Mouse (Mus musculus): ENCODE data around the gene Fam83c.

Fam83c gene

DNA sequence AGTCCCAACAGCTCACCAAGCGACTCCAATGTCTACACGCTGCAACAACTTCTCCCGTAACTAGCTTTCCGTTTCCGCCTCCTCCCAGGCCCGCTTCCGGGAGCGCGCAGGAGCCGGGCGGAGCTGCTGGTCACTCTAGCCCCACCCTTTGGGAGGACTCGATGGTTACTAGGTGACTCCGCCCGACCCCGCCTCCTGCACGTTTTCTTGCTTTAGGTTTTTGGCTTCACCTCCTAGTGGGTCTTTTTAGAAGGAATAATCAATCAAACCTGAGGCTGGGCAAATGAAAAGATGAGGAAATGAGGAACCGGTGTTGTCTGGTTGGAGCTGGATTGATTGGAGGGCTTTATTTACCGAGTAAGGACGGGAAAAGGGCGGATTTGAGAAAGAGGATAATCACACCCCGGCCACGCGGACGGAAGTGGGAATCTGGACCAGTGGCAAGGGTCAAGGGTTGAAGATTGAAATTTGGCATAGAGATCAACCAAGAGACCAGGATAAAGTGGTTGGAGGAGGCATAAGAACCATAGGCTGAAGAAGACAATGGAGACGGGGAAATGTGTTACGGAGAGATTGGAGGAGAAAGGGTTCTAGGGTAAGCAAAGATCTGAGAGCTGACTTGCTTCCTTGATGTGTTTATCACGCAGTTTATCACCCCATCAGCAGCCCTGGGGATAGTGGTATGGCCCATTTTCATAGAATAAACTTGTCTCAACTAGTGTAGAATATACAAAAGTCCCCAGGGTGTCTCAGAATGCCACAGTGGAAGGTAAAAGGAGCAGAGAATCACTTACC is 7.8 kb downstream of the Fam83c start, which contains the start of gene Eif6:
Eif6 (minus strand) TSS at position 296 of the 795 bp plus-strand sequence.
- peak; percentile 75 to 78 for DNase-seq (ENCODE audit: low spot score in 2 of 2)

DNA sequence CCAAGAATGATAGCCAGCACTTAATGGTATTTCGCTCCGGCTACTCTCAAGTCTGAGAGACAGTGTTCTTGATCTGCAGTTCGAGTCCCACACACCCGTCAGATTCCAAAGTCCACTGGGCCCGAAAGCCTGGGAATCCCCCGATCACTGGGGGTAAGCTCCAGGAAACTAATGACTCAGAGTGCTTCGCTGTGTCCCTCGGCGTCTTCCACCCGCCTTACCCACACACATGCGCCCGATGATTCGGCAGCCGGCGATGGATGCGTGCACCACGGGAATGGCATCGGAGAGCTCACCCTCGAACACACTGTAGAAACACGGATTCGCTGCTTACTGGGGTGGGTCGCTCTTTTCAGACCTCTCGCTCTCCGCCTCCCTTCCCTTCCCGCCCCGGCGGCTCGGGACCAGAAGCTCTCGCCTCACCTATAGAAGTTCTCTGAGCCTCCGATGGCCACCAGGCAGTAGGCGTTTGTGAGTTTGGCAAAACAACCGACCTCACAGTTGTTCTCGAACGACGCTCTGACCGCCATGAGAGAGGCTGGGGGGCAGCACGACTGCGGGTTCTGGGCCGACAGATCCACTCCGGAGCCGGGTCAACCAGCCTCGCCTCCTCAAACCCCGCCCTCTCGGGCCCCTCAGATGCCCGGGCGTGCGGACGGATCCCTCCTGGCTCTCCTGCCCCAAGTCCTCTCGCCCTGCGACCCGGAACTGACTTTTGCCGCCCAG is 8.6 kb downstream of the Fam83c start:
- no peak for DNase-seq (ENCODE audit: low spot score in 2 of 2)

DNA sequence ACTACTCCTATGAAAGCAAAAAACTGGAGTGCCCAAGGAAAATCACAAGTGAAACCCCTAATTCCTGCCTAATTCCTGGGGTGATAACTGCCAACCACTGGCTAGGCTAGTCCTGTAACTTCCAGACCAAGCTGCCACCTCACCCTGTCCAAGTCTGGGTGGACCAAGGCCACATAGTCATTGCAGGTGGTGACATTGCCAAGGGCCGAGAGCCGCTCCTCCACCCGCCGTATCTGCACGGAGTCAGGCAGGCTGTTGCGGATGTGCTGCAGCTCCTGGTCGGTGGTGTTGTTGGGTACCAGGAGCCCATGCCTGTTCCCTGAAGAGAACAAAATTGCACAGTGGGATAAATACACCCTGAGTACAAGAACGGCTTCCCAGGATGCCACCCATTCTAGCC is 10.9 kb downstream of the Fam83c start:
- no peak for DNase-seq (ENCODE audit: low spot score in 2 of 2)

DNA sequence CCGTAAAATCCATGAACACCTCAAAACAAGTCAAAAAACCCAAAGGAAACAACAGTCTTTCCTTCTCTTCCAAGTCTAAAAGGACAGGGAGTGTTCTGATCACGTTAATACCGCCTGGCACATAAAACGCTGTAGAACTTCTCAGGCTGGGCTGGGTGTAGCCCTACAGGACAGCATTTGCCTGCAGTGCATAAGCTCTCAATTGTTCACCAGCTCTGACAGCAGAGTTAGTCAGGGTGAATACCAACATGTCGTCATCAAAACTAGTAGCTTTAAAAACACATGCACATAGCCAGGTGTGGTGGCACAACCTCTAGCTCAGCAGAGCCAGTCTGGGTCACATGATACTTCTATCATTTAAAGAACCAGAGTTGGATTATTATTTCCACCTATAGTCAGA is 13.9 kb downstream of the Fam83c start:
- DNase-seq (ENCODE audit: low spot score in 2 of 2): no peak

DNA sequence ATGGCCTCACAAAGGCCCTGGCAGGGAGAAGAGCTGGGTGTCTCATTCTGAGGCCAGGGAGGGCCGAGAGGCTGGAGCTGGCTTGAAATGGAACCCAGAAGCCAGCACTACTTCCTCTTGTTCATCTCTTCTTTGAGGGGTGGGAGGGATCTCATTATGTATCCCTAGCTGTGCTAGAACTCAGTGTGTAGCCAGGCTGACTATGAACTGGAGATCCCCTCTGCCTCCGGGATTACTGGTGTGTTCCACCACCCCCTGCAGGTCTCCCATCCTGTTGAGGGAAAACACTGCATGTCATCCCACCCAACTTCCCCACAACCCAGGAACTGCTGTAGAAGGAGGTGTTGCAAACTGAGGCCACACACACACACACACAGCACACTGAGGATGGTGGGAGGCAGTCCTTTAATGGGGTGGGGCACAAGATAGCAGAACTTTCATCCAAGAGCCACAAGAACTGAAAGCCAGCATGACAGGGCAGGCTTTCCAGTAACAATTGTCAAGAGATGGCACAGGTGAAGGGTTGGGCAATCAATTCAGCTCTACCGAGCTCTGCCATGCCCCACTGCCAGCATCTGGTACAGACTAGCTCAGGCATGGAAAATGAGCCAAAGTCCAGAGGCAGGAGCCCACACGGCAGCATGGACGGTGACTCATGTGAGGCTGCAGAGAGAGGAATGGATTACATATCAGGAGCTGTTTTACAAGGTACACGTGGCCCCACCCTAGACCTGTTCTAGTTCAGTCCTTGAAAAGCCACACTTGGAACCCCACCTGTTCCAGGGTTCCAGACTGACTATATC is 15.0 kb downstream of the Fam83c start:
- DNase-seq (ENCODE audit: low spot score in 2 of 2): no peak

DNA sequence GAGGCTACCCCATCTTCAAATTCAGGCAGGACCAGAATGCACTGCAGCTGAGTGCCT is 15.4 kb downstream of the Fam83c start, which contains the start of gene BC029722:
BC029722 (minus strand) TSS at position 35 of the 57 bp plus-strand sequence.
- no peak for DNase-seq (ENCODE audit: low spot score in 2 of 2)

DNA sequence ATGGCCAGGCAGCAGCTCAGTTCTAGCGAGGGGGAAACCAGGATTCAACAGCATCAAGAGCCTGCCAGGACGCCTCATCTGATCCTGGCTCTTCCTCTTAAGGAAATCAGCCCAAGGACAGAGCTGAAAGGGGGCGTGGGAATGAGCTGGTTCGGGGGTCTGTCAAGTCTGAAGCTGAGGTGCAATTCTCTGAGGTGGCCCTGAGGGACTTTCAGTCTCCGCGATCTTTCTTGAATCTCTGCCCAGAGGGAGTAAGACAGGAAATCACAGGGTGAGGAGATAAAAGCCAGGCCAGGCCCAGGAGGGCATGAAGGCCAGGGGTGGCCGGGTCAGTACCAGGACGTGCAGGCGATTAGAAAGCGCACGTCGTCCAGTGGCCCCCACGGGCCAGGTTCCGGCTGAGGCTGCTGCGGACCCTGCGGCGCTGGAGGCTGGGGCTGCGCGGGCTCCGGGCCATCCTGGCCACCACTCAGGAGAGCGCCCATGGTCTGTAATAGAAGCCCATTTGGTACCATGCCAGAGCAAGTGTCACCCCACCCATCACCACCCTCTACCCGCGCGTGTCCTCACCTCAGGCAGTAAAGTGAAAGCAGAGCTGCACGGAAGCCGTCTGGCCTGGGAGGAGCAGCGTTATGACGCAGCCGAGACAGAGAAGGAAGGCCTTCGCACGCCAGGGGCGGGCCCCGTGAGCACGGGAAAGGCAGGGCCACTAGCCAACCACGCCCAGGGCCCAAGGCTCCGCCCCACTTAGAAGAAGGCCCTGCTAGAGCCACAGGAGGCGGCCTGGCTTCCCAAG is 15.9 kb downstream of the Fam83c start:
- peak; percentile 91 to 92 for DNase-seq (ENCODE audit: low spot score in 2 of 2)

DNA sequence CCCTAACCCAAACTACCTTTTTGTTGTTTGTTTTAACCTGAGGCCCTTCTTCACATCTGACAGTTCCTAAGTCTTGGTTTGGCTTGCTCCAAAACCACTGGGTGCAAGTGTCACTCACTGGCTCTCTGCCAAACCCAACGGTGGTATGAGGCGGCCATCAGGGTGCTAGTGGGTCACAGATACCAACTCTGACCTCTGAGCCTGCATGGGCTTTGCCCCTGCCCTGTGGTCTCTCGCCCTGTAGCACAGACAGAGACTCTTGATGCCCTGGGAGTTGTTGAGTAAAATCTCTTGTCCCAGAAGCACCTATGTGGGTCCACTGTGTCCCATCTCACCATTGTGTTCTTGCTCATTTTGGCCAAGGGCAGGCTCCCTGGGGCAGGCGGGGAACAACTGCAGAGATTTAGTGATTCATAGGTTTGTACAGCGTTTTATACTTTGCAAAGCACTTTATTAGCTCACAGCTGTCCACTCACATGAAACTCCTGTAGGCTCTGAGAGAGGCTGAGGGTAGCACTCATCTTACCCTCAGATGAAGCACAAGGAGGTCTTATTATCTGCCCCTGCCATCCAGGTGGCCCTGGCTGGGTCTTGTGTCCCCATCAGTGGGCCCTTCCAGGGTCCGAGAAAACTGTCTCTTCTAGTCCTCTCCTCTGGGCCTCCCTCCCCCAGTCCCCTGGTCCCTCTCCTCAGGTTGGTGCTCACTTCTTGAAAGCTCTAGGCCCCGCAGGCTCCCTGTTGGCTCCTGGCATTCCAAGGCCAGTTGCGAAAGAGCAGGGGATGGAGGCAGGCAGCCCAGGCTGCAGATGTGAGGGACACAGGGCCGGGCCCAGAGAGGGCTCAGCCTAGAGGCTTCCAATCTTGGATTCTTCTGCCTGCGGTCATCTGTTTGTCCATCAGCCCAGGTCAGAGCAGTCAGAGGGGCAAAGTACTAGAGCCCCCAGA is 17.1 kb downstream of the Fam83c start:
- no peak for DNase-seq (ENCODE audit: low spot score in 2 of 2)

DNA sequence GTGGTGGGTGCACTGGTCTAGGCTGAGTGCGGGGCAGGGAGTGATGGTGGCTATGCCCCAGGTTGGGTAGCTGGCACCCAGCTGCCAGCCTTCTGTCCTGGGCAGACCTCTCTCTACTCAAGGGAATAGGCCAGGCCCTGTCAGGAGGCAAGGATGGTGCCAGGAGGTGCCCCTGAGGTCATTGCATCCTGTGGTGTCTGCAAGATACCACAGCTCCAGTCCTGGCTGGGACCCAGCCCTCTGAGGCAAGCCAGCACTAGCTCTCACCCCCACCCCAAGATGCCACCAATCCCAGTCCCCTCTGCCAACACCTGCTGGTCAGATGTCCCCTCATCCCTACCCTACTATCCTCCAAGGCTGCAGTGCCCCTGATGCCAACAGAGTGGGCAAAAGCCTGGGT is 18.5 kb downstream of the Fam83c start:
- DNase-seq (ENCODE audit: low spot score in 2 of 2): no peak

DNA sequence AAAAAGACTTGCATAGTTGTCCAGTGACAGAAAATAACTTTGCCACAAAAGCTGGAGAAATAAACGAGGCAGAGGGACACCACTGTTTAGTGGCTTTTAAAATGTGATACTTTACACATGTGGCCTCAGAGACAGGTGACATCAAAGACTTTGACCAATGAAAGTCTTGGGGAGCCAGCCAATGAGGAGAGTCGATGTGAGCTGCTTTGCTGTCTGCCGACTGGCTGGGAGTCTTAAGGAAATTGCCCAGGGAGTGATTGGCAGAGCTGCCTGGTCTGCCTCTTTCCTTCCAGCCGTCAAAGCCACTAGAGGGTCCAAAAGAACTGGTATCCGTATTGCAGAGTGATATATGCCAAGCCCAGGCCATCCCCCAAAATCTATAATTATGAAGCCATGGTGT is 19.8 kb downstream of the Fam83c start:
- no peak for DNase-seq (ENCODE audit: low spot score in 2 of 2)

DNA sequence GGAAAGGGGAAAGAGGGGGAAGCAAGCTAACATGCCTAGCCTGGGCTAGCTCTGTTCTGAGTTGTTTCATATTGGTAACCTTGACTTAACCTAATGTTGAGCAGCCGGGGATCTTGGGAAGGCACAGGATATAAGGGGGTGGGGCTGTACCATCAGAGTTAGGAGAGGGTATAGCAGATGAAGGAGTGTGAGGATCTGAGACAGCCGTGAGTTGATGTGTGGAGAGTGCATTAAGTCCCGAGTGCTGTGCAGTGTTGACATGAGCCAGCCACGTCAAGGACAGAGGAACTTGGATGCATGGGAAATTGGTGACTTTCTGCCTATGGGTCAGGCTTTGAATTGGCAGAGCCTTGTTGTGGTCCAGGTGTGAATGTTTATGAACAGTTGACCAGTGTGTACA is 22.0 kb downstream of the Fam83c start:
- DNase-seq (ENCODE audit: low spot score in 2 of 2): no peak

DNA sequence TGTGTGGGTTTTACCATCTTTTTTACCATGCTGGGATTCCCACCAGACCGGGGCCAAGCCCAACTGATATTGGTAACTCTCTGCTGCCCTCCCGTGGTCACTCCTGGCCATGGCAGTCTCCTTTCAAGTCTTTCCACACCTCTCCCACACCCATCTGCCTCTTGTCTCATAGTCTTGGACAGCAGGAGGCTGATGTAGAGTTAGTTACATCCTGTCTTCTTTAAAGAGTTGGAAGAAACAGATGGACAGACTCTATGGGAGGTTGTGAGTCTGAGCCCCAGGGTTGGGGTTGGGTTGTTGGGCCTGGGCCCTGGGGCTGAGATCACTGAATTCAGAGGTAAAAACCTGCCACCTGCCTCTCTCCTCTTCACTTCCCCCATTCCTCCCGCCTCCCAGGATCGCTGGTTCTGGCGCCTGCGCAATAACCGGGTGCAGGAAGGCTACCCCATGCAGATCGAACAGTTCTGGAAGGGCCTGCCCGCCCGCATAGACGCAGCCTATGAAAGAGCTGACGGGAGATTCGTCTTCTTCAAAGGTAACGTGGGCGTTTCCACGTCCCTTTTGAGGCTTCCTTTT is 22.7 kb downstream of the Fam83c start:
- DNase-seq (ENCODE audit: low spot score in 2 of 2): peak; percentile 63 to 66

DNA sequence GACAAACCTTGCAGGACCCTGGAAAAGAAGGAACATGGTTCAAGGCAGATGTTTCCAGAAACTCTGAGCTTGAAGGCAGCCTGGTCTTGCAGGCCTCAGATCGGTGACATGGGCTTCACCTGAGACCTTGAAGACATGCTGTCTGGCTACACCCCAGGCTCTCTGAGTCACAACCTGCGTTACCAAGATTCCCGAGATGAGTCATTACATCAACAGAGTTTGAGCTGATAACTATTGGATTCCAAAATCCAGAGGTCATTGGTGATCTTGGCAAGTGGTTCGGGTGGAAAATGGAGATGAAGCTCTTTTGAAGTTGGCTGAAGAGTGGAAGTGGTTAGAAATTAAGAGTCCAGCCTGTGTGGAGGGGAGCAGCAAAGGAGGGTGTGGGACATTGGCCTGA is 25.0 kb downstream of the Fam83c start:
- no peak for DNase-seq (ENCODE audit: low spot score in 2 of 2)

DNA sequence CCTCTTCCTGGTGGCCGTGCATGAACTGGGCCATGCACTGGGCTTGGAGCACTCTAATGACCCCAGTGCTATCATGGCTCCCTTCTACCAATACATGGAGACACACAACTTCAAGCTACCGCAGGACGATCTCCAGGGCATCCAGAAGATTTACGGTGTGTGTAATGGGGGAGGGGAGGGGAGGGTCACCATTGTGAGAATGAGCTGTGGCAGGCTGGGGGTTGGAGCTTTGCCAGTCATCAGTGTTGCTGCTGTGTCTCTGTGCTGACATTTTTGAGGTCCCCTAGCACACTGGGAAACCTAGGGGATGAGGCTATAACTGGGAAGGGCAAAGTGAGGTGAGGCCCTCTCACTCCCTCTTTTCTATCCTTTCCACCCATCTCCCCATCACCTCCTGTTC is 27.2 kb downstream of the Fam83c start:
- no peak for DNase-seq (ENCODE audit: low spot score in 2 of 2)

DNA sequence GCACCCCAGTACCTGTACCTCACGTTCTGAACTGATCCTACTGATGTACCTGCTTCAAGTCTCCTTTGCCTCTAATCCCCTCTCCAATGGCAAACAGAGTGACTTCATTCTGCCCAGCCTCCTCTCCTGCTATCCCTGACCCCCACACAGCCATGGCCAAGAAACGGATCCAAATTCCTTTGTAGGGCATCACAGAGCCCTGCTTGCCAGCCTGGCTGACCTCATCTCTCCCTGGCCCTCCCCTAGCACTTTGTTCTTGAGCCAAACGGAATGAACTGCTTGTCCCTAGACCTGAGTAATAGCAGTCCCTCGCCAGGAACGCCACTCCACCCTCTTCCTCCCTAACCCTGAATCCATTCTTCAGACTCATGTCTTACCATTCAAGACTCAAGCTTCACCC is 28.1 kb downstream of the Fam83c start:
- no peak for DNase-seq (ENCODE audit: low spot score in 2 of 2)

DNA sequence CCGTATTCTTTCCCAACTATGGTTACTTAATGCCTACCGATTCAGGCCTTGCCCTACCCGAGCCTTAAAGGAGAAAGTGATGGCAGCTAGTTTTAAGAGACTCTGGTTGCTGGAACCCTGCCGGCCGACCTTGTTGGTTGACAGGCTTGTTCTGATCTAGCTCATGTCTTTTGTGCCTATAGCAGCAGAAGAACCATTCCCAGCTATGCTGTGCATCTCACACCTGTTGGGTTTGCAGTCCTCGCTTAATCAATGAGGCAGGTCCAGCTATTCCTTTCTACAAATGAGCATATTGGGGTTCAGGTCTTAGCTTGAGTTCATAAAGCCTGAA is 28.8 kb downstream of the Fam83c start:
- no peak for DNase-seq (ENCODE audit: low spot score in 2 of 2)

DNA sequence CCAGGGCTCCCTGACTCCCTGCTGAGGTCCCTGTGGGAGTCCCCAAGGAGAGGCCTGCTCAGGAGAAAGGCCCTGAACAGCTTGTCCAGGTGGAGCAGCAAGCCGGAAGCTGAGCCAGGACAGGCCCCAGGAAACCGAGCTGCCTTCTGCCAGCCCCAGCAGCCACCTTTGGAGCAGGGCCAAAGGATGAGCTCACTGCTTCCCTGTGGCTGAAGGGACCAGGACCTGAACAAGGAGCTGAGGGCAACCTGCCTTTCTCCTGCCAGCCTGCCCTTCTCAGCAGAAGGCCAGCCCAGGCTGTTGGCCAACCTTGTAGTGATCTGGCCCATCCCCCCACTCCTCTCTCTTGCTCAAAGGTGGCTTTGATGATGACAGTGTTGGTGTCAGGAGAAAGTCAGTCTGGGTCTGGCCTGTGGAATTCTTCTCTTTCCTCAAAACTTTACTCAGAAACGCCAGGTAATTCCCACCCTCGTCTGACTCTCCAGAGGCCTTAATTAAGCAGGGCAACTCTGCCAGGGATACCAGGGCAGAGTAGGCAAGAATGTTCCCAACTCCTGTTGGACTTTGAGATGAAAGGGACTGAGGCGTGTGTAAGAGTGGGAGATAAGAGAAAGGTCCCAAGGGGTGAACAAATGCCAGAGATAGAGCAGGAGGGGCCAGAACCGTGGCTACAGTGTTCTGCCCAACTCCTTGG is 29.3 kb downstream of the Fam83c start:
- DNase-seq (ENCODE audit: low spot score in 2 of 2): peak in 1 of 2 experiments; percentile 6

DNA sequence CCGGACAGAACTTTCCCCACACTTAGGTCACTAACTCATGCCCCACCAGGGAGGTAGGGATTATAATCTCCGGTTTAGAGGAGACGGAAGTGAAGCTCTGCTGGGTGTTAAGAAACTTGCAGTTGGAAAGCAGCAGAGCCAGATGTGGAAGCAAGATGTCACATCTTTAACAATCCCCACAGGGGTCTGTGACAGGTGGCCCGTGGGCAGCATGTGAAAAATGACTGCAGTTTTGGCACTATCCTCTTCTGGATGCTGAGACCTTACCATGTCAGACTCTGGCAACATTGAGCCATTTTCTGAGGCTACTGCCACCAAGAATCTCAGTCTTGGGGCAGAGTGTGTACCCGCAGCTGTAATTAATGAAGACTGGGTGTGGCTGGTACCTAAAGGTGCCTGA is 30.6 kb downstream of the Fam83c start:
- DNase-seq (ENCODE audit: low spot score in 2 of 2): no peak

DNA sequence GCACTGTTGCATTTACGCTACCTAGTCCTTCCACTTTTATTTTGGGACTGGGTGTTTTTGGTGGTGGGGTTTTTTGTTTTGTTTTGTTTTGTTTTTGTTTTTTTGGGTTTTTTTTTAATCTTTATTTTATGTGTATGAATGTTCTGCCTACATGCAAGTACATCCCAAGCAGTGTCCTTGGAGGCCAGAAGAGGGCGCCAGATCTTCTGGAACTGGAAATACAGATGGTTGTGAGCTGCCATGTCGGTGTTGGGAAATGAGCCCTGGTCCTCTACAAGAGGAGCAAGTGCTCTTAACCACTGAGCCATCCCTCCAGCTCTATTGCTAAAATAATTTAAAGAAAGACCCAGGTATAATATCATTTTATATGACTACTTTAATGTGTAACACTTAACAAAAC is 31.9 kb downstream of the Fam83c start:
- DNase-seq (ENCODE audit: low spot score in 2 of 2): no peak

DNA sequence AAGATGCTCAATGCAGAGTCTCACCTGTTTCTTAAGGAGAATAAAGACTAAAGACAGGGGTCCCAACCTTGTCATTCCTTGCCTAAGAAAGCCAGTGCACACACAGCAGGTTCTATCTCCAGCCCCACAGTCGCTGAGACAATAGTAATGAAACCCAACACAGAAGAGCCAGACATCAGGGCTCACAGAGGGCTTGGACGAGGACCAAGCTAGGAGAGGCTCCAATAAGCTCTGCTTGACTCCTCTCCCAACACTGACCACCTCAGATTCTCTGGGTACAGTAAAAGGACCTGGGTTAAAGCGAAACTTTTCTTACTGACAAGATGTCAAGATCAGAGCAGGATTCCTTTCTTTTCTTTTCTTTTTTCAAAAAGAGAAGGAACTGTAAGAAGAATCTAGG is 36.0 kb downstream of the Fam83c start:
- DNase-seq (ENCODE audit: low spot score in 2 of 2): no peak
